Mouse (Mus musculus): ENCODE measurements at regions not wholly inside any gene's neighbourhood (a gene's known extent, or its start where the extent isn't known, plus 50 kb on each side); places are given as distances from the start of the nearest gene placed in this dataset.
A peak's percentile ranks its signal among the peaks of the same experiment; 100 is the strongest.
"Not testable (repeated sequence)": the region's sequence is repeated elsewhere in the genome, so short reads cannot be mapped to it uniquely, and the experiment has no call there.

DNA sequence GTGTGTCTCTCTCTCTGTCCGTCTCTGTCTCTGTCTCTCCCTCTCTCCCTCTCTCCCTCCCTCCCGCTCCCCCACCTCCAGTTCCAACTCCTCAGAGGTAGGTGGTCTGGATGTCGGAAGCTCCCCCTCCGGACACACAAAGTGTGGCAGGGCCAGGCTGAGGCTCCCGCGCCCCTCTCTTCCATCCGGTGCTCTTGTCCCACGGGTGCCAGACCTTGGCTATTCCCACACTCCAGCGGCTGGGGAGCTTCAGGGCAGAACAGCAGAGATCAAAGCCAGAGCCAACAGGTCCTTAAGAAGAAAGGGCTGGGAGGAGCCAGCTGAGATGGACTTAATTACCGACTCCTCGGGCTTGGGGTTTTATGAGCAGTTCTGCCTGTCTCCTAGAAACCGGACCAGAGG is 101.1 kb upstream of the Med13l start:
- DNase-seq (ENCODE audit: low spot score), result no peak

GRCm38 (mm10) chr5:118461967-118462366 is 98.5 kb upstream of the Med13l start:
- no peak for DNase-seq (ENCODE audit: low spot score)

GRCm38 (mm10) chr5:118464931-118465801 is 95.3 kb upstream of the Med13l start:
- peak; percentile 54 for DNase-seq (ENCODE audit: low spot score)

GRCm38 (mm10) chr5:118465991-118466750 is 94.3 kb upstream of the Med13l start:
- DNase-seq (ENCODE audit: low spot score), result no peak

DNA sequence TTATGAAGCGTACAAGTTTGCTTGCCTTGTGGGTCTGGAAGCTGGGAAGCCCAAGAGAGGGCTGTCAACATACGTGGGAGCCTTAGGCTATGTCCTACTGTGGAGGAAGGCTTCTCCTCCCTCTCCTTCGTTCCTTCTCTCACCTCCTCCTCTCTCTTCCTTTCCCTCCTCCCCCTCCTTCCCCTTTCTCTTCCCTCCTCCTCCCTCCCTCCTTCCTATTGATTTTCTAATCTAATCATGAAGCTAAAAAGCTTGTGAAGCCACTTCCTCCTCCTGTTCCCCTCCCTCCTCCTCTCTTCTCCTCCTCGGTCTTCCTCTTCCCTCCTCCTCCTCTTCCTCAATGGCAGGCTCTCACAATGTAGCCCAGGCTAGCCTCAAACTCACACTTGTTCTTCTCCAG is 91.7 kb upstream of the Med13l start:
- no peak for DNase-seq (ENCODE audit: low spot score)

DNA sequence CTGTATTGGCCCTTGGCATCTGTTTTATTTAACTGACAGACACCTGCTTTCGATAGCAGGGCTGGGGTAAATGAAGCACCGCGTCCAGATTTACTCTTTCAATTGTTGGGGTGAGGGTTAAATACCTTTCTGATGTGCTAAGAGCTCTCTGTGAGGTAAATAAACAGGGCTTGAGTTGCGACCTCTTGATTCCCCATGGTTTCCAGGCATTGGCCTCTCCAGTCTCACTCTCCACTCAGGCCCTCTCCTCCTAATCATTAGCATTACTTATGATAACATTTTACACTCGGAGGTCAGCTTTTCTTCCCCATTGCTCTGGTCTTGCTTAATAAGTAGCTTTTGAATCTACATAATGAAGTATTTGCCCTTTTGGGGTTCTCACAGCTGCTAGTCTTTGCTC is 88.9 kb upstream of the Med13l start:
- DNase-seq (ENCODE audit: low spot score), result no peak

DNA sequence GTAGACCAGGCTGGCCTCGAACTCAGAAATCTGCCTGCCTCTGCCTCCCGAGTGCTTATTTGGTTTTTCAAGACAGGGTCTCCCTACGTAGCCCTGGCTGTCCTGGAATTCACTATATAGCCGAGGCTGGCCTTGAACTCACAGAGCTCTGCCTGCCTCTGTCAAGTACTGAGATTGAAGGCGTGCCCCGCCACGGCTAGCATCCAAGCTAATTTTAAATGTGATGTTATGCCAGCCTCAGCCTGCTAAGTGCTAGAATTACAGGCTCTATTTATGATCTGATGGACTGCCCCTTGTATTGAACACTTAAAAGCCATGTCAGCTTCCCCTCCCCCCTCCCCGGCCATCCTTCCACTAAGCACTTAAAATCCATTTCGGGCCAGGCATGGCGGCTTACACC is 88.2 kb upstream of the Med13l start:
- DNase-seq (ENCODE audit: low spot score), result no peak

DNA sequence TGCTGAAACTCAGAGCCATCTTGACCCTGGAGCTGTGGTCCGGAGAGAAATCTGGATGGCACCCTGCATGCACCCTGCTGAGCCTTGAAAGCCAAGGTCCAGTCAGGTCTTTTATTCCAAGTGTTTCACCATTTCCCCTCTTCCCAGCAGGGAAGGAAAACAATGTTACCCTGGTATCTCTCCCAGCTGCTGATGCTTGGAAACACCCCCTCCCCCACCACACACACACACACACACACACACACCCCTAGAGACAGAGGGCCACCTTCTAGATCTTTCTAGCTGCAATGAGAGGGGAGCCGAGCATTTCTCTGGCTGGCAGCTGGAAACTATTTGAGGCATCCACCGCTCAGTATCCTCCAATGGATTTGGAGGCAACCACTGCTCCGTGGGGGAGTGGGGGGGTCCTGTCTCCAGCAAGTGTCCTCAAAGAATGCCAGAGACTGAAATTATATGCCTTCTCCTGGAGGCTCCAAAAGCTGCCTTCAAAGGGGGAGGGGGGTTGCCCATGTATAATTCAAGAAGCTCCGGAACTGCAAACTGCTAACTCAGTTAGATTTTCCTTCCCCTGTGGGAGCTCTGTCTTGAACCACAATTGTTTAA is 87.2 kb upstream of the Med13l start:
- DNase-seq (ENCODE audit: low spot score), result no peak

GRCm38 (mm10) chr5:118476597-118476996 is 83.9 kb upstream of the Med13l start:
- no peak for DNase-seq (ENCODE audit: low spot score)

DNA sequence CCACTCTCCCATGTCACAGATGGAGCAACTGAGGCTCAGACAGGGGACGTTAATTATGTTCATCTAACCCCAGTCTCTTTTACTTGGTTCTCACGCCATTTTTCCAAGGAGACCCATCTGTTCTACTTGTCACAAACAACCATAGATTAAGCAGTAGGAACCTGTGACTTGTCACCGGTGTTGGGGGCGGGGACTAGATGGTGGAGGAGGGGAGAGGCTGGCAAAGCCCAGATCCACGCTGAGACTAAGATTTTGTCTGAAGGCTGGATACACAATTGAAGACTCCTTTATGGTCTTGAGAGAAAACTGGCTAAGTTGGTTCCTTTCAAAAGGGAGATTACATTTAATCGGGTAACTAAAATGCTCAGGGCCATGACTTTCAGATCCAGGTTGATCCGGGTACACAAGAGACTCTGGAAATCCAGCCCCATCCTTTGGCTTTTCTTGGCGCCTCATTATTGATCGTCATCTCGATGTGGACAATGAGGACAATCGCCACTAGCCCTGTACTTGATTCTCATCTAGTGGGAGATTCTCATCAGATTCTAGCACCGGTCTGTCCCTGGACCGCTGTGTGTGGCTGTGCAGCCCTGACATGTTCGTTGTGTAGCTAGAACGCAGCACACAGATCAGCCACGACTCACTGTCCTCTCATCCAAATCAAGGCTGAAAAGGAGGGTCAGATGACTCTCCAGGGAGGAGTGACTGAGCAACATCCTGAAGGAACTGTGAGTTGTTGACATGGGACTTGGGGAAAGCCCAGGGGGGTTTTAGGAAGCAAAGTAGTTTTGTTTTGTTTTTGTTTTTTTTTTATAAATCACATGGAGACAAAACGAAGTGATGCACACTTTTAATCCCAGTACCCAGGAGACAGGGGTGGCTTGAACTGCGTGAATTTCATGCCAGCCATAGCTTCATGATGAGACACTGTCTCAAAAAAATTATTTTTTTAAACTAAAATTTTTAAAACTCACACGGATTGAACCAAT is 83.1 kb upstream of the Med13l start:
- no peak for DNase-seq (ENCODE audit: low spot score)

DNA sequence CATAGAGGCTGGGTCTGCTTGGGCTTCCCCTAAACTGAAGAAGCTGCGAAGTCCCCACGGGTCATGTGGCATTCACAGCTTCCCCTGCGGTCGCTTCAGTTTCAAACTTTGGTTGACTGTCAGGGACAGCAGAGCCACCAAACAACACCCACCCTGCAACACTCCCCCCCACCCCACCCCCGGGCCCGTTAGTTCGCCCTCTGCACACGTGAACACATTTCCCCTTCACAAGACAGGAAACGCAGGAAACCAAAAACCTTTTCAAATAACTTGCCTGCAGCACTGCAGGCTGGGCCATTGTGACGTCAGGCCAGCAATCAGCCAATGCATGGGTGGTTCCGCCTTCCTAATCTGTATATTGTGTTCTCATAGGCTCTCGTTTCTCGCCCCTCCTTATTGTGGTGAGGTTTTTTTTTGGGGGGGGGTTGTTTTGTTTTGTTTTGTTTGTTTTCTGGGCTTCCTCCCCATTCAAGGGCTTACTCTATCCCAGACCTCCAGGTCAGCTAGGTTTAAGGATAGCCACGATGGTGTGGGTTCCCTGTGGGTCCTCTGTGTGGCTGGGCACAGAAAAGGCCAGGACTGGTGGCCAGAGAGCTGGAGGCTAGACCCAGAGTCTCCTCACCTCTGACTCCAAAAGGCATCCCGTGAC is 82.2 kb upstream of the Med13l start:
- peak; percentile 39 for DNase-seq (ENCODE audit: low spot score)

GRCm38 (mm10) chr5:118480000-118480399 is 80.5 kb upstream of the Med13l start:
- DNase-seq (ENCODE audit: low spot score), result no peak

DNA sequence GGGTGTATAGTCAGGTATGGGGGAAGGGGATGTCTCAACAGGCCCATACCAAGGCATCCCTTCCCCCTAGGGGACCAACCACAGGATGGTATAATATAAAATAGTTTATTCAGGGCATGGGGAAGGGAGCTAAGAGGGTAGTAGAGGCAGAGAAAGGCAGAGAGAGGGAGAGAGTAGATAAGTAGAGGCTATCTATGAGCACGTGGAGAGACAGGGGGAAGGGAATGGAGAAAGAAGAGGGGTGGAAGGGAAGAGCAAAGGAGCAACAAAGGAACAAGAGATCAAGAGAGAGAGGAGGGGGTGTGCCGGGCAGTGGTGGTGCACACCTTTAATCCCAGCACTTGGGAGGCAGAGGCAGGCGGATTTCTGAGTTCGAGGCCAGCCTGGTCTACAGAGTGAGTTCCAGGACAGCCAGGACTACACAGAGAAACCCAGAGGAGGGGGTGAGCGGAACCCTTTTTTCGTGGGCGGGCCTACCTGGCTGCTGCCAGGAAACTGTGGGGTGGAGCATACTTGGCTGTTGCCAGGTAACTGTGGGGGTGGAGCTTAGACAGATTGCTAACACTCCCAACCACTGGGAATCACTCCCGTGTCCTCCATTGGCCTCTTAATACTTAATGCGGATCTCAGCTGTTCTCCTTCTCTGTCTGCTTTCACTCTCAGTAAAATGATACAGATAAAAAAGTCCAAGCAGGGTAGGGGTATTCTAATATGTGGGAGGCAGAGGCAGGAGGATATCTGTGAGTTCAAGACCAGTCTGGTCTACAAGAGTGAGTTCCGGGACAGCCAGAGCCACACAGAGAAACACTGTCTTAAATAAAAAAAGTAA is 79.3 kb upstream of the Med13l start:
- no peak for DNase-seq (ENCODE audit: low spot score)

- DNase-seq (ENCODE audit: low spot score), result no peak
Observed at GRCm38 (mm10) chr5:118481794-118482049, 78.8 kb upstream of the Med13l start.

DNA sequence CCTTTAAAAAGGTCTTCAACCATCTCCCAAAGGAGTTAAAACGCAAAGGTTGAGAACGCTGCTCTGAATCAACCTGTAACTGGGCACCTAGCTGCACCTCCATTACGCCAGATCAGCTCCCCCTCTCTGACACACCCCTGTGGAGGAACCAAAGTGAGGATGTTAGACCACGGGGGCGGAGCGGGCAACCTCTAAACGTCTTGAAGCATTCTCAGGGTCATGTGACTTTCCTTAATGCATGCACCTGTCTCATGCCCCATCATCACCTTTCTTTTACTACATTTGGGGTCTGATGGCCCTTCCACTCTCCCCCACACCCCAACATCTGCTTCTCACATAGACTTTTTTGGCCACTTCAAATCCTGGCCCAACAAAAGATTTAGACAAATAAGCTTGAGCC is 77.9 kb upstream of the Med13l start:
- DNase-seq (ENCODE audit: low spot score), result no peak

DNA sequence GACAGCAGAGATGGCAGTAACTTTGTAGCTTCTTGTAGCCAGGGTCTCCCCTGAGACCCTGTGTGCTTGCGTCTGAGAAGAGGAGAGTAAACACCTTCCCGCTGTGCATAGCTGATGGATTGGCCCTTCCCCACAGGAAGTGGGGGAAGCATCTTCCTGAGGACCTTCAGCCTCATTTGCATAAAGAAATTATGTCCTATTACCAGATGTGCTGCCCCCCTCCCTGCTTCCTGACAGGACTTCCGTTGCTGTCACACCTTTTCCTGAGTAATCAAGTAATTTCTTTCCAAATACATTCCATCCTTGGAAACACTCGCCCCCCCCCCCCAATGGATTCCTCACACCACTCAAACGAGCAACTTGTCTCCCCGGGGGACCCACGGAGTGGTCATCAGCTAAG is 77.5 kb upstream of the Med13l start:
- DNase-seq (ENCODE audit: low spot score), result no peak

- DNase-seq (ENCODE audit: low spot score), result no peak
Observed at GRCm38 (mm10) chr5:118483532-118483931, 76.9 kb upstream of the Med13l start.

GRCm38 (mm10) chr5:118485191-118485590 is 75.3 kb upstream of the Med13l start:
- no peak for DNase-seq (ENCODE audit: low spot score)

- DNase-seq (ENCODE audit: low spot score), result not testable (repeated sequence)
Observed at GRCm38 (mm10) chr5:118492522-118492921, 68.0 kb upstream of the Med13l start.

GRCm38 (mm10) chr5:118494649-118495477 is 65.6 kb upstream of the Med13l start:
- DNase-seq (ENCODE audit: low spot score), result no peak

All from ovary, postnatal 36 days (tissue).